Mouse (Mus musculus): ENCODE data around the gene Mrpl30. TPM values are rescaled to one million over a fixed set of nuclear protein-coding genes. Genes with fewer than 3 reads are reported as not detected.

Mrpl30 gene
- polyA plus RNA-seq, 1 experiment: 97.4 TPM

DNA sequence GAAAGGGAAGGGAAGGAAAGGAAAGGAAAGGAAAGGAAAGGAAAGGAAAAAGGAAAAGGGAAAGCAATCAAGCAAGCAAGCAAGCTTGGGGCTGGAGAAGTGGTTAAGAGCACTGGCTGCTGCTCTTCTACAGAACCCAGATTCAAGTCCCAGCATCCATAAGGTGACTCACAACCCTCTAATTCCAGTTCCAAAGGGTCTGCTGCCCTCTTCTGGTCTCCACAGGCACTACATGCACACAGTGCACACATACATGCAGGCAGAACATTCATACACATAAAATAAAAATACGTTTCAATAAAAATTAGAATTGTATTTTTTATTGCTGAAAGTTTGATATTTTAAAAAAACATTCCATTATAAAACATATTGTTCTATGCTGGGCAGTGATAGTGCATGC is 23.2 kb upstream of the Mrpl30 start:
- 88% methylated on average over 1 of the region's 1 CpGs for WGBS
- Histone ChIP-seq H3K27me3 (replicated peaks; ENCODE audit: control insufficient read depth, insufficient read depth, low read length) (no peaks in the 10 kb centered on the region), H3K4me1 (ENCODE audit: control insufficient read depth, insufficient read depth, low read length) (peaks cover 3% of the 10 kb centered on the region; the same call in 1 of the 2 replicates), H3K36me3 (ENCODE audit: control insufficient read depth, insufficient read depth, low read length) (no peaks in the 10 kb centered on the region), H3K4me3 (ENCODE audit: insufficient read depth, low read depth, low read length) (no peak overlapping the region), H3K27ac (ENCODE audit: insufficient read depth, low read depth, low read length) (no peak overlapping the region)
- peak; percentile 69 for DNase-seq
- TF ChIP-seq POLR2A (IDR thresholded peaks at IDR 0.05; ENCODE audit: low read depth, low read length) (no peak), CTCF (conservative IDR thresholded peaks at IDR 0.05; ENCODE audit: insufficient read depth, insufficient read length, low read depth, low read length) (peak; percentile 81)

DNA sequence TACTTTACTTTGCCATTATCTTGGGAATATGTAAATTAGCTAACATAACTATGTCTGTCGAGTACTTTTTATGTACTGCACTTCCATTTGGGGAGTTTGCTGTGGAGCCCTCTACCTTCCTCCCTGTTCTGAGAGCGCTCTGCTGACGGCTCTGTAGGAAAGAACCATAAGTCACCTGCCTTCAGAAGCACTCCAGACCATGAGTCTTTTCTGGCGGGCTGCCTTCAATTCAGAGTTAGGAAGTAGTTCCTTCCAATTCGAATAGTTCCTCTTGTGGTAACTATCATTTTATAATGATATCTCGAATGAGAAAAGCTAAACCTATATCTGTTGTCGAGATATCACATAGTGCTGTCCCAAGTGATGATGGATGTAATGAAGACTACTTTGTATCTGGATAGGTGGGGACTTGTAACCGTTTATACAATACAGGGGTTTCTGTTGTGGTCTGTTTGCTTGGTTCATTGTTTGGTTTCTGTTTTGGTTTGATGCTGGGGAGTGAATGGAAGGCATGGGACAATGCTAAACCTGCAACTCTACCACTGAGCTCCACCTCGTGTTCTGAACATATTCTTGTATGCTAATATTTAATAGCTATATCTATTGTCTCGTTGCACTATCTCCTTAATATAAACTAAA is 22.5 kb upstream of the Mrpl30 start:
- TF ChIP-seq POLR2A (IDR thresholded peaks at IDR 0.05; ENCODE audit: low read depth, low read length) (no peak), CTCF (conservative IDR thresholded peaks at IDR 0.05; ENCODE audit: insufficient read depth, insufficient read length, low read depth, low read length) (no peak)
- H3K27me3 ChIP-seq (replicated peaks; ENCODE audit: control insufficient read depth, insufficient read depth, low read length): no peaks in the 10 kb centered on the region
- no peak for DNase-seq
- H3K4me1 ChIP-seq (ENCODE audit: control insufficient read depth, insufficient read depth, low read length): peaks cover 7% of the 10 kb centered on the region; the same call in 1 of the 2 replicates
- H3K4me3 ChIP-seq (ENCODE audit: insufficient read depth, low read depth, low read length): no peak overlapping the region
- H3K27ac ChIP-seq (ENCODE audit: insufficient read depth, low read depth, low read length): no peak overlapping the region
- H3K36me3 ChIP-seq (ENCODE audit: control insufficient read depth, insufficient read depth, low read length): no peaks in the 10 kb centered on the region
- 68% methylated on average over 10 of the region's 10 CpGs for WGBS

DNA sequence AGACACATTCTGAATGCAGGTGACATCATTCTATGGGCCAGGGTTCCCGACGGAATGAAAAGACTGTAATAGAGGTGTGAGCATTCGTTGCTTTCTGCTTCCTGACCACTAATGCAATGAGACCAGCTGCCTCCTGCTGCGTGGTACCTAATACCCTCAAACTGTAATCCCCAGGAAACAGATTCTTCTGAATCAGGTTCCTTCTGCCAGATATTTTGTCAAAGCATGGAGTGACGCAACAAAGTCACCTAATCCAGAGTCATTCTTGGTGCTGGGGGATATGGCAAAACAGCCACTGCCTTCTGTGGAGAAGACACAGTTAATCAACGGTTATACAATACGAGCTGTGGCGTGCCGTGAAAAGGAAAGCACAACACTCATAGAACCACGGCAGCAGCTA is 21.6 kb upstream of the Mrpl30 start:
- H3K27me3 ChIP-seq (replicated peaks; ENCODE audit: control insufficient read depth, insufficient read depth, low read length): no peaks in the 10 kb centered on the region
- DNase-seq: no peak
- no peak overlapping the region for H3K27ac ChIP-seq (ENCODE audit: insufficient read depth, low read depth, low read length)
- WGBS: 61% methylated on average over 10 of the region's 10 CpGs
- peaks cover 7% of the 10 kb centered on the region; the same call in 1 of the 2 replicates for H3K4me1 ChIP-seq (ENCODE audit: control insufficient read depth, insufficient read depth, low read length)
- no peaks in the 10 kb centered on the region for H3K36me3 ChIP-seq (ENCODE audit: control insufficient read depth, insufficient read depth, low read length)
- no peak overlapping the region for H3K4me3 ChIP-seq (ENCODE audit: insufficient read depth, low read depth, low read length)
- TF ChIP-seq POLR2A (IDR thresholded peaks at IDR 0.05; ENCODE audit: low read depth, low read length): no peak
- no peak for TF ChIP-seq CTCF (conservative IDR thresholded peaks at IDR 0.05; ENCODE audit: insufficient read depth, insufficient read length, low read depth, low read length)

DNA sequence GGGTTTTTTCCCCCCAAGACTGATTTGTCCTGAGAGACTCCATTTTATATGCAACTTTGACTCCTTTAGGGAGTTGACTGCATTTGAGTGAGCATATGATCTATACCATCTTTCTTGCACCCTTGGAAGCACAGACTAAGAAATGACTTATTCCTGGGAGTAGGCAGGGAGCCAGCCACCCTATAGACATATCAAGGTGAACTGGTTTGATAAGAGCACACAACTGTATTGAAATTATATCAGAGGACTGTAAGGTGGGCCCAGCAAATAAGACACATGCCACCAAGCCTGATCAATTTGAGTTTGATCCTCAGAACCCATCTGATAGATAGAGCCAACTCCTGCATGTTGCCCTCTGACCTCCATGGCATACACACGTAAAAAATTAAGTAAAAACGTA is 20.9 kb upstream of the Mrpl30 start:
- Histone ChIP-seq H3K27ac (ENCODE audit: insufficient read depth, low read depth, low read length) (no peak overlapping the region), H3K27me3 (replicated peaks; ENCODE audit: control insufficient read depth, insufficient read depth, low read length) (no peaks in the 10 kb centered on the region), H3K36me3 (ENCODE audit: control insufficient read depth, insufficient read depth, low read length) (no peaks in the 10 kb centered on the region), H3K4me3 (ENCODE audit: insufficient read depth, low read depth, low read length) (no peak overlapping the region), H3K4me1 (ENCODE audit: control insufficient read depth, insufficient read depth, low read length) (peaks cover 7% of the 10 kb centered on the region; the same call in 1 of the 2 replicates)
- no peak for DNase-seq
- WGBS: 65% methylated on average over 2 of the region's 2 CpGs
- no peak for TF ChIP-seq POLR2A (IDR thresholded peaks at IDR 0.05; ENCODE audit: low read depth, low read length)
- no peak for TF ChIP-seq CTCF (conservative IDR thresholded peaks at IDR 0.05; ENCODE audit: insufficient read depth, insufficient read length, low read depth, low read length)

DNA sequence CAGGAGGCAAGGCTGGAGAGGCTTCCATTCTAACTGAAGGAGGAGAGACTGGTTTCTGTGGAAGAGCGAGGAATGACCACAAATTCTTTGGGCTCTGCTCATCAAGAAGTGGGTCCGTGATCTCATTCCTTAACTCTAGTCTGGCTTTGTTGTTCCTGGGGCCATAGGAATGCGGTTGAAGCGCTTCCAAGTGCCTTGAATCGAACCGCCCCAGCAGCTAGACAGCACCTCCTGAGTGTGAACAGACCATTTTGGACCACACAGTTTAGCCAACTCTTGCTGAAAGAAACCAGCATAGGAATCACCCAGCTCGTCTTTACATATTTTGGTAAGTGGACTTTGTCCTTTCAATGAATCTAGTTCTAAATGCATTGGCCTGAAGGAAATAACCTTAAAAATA is 18.6 kb upstream of the Mrpl30 start, which contains the start of gene Lipt1:
Lipt1 (plus strand) TSS at position 35 of the 400 bp plus-strand sequence.
- no peak for TF ChIP-seq POLR2A (IDR thresholded peaks at IDR 0.05; ENCODE audit: low read depth, low read length)
- TF ChIP-seq CTCF (conservative IDR thresholded peaks at IDR 0.05; ENCODE audit: insufficient read depth, insufficient read length, low read depth, low read length): no peak
- H3K36me3 ChIP-seq (ENCODE audit: control insufficient read depth, insufficient read depth, low read length): no peaks in the 10 kb centered on the region
- 10% methylated on average over 7 of the region's 7 CpGs for WGBS

DNA sequence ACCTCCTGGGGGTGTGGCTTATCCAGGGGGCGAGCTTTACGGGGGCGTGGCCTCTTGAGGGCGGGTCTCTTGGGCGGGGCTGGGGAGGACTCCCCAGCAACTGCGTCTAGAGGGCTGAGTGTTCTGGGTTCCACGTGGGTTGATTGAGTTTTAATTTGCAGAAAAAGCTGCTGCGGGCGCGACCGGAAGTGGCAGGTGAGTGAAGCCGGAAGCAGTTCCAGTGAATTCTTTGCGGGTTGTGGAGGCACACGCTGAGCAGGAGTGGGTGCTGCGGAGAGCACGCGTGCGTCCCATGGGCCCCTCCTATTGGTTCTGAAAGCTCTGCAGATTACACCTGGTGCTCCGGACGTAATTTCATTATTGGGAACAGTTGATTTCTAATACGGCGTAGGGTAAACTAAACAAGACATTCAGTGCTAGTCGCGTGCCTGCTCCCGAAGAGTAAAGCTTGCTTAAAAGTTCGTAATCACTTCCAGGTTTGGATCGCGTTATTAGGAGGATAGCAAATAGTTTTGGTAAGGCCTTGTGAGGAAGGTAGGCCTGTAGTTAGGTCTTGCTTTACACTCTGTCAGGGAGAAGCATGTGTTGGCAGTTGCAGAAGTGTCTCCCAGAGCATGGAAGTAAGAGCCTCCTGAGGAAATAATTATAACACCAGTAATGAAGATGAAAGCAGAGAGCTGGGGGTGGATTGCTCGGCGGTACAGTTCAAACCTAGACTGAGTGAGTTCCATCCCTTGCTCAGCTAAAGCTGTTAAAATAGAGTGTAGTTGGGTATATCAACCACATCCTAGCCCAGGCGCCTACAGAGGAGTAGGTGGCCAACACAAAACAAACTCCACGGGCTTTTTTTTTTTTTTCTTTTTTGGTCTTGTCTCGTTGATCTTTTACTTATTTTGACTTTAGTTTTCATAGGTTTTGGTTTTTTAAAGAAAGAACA is 17.9 kb upstream of the Mrpl30 start:
- Histone ChIP-seq H3K4me1 (ENCODE audit: control insufficient read depth, insufficient read depth, low read length) (peaks cover 7% of the 10 kb centered on the region; the same call in 1 of the 2 replicates), H3K4me3 (ENCODE audit: insufficient read depth, low read depth, low read length) (peak overlapping the region; percentile 84), H3K27ac (ENCODE audit: insufficient read depth, low read depth, low read length) (peak overlapping the region; percentile 66), H3K27me3 (replicated peaks; ENCODE audit: control insufficient read depth, insufficient read depth, low read length) (no peaks in the 10 kb centered on the region), H3K36me3 (ENCODE audit: control insufficient read depth, insufficient read depth, low read length) (no peaks in the 10 kb centered on the region; the same call in 1 of the 2 replicates)
- DNase-seq: peak; percentile 93
- no peak for TF ChIP-seq CTCF (conservative IDR thresholded peaks at IDR 0.05; ENCODE audit: insufficient read depth, insufficient read length, low read depth, low read length)
- TF ChIP-seq POLR2A (IDR thresholded peaks at IDR 0.05; ENCODE audit: low read depth, low read length): peak; percentile 28
- WGBS: 4% methylated on average over 33 of the region's 33 CpGs

More for the DNA sequence above, 18.6 kb upstream of the Mrpl30 start, which contains the start of gene Lipt1:
- Histone ChIP-seq H3K27ac (ENCODE audit: insufficient read depth, low read depth, low read length) (peak within 1 kb of the TSS; percentile 66), H3K4me1 (ENCODE audit: control insufficient read depth, insufficient read depth, low read length) (peaks cover 7% of the 10 kb centered on the region; the same call in 1 of the 2 replicates), H3K4me3 (ENCODE audit: insufficient read depth, low read depth, low read length) (peak within 1 kb of the TSS; percentile 84), H3K27me3 (replicated peaks; ENCODE audit: control insufficient read depth, insufficient read depth, low read length) (no peaks in the 10 kb centered on the region)
- no peak for DNase-seq

Measured in kidney, adult 2 months (tissue).